Mouse (Mus musculus): Measurements from ENCODE around the gene T. TPM values are rescaled to one million over a fixed set of nuclear protein-coding genes. Genes with fewer than 3 reads are reported as not detected.

The T gene
- not detected in 2 replicates for polyA plus RNA-seq (2012; rRNA removed)

DNA sequence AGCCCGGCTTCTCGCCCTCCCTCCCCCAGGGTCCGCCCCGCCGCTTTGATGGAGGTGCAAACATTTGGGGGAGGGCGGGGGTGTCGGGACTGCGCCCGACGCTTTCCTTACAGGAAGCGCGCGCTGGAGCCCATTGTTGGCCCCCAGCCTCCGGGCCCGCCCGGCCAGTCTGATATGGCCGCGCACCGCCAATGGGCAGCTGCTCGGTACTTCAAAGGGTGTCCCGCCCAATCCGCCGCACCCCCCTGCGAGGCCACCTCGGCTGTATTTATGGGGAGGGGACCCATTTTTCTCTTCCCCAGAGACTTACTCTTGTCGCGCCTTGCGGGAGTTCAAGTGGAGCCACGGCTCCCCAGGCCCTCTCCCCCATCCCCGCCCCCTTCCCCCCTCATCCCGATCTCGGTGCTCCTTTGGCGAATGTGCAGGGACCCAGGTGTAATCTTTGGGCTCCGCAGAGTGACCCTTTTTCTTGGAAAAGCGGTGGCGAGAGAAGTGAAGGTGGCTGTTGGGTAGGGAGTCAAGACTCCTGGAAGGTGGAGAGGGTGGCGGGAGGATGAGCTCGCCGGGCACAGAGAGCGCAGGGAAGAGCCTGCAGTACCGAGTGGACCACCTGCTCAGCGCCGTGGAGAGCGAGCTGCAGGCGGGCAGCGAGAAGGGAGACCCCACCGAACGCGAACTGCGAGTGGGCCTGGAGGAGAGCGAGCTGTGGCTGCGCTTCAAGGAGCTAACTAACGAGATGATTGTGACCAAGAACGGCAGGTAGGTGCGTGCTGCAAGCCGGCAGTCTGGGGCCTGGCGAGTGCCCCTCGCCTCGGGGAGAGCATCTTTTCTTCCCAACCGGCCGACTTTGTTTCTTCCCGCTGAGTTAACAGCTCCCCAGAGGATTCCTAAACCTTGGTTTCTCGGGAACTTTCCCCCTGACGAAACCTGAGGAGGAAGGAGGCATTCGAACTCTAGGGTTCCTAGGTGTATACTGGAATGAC, at the start of gene T:
Gene T (plus strand): TSS at position 446 of the 983 bp plus-strand sequence.
- Histone ChIP-seq H3K36me3 (ENCODE audit: control insufficient read depth, insufficient read depth, low read length) (no peaks in the 10 kb centered on the region), H3K27ac (ENCODE audit: insufficient read depth, low read depth, low read length) (no peak within 1 kb of the TSS), H3K27me3 (replicated peaks; ENCODE audit: control insufficient read depth, insufficient read depth, low read length) (no peaks in the 10 kb centered on the region), H3K4me3 (ENCODE audit: insufficient read depth, low read depth, low read length) (no peak within 1 kb of the TSS), H3K4me1 (ENCODE audit: control insufficient read depth, insufficient read depth, low read length) (no peaks in the 10 kb centered on the region)
- no peak for TF ChIP-seq POLR2A (IDR thresholded peaks at IDR 0.05; ENCODE audit: low read depth, low read length)
- TF ChIP-seq CTCF (conservative IDR thresholded peaks at IDR 0.05; ENCODE audit: insufficient read depth, insufficient read length, low read depth, low read length): no peak
- 2% methylated on average over 65 of the region's 65 CpGs for WGBS
- no peak for DNase-seq

GRCm38 (mm10) chr17:8385441-8385840, 48.8 kb upstream of the T start:
- Histone ChIP-seq H3K27ac (ENCODE audit: insufficient read depth, low read depth, low read length) (no peak overlapping the region), H3K27me3 (replicated peaks; ENCODE audit: control insufficient read depth, insufficient read depth, low read length) (no peaks in the 10 kb centered on the region), H3K4me1 (ENCODE audit: control insufficient read depth, insufficient read depth, low read length) (no peaks in the 10 kb centered on the region), H3K36me3 (ENCODE audit: control insufficient read depth, insufficient read depth, low read length) (no peaks in the 10 kb centered on the region), H3K4me3 (ENCODE audit: insufficient read depth, low read depth, low read length) (no peak overlapping the region)
- no peak for DNase-seq
- TF ChIP-seq CTCF (conservative IDR thresholded peaks at IDR 0.05; ENCODE audit: insufficient read depth, insufficient read length, low read depth, low read length) (no peak), POLR2A (IDR thresholded peaks at IDR 0.05; ENCODE audit: low read depth, low read length) (no peak)
- 92% methylated on average over 2 of the region's 2 CpGs for WGBS

DNA sequence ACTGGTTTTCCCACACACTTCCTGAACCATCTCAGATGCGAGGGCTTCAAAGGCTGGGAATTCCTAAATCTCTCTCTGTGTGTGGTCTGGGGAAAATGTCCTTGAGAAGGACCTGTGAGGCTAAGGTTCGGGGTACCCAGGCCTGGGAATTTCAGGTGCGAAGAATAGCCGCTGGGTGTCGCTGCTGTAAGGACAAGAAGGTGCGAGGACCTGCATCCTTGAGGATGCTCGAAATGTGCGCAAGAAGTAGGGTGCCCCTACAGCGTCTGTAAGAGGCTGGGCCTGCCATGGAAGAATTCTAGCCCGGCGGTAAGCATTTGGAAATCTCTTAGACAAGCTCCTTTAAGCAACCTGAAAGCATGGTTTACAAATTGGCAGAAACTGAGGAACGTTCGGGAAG, 45.8 kb upstream of the T start:
- no peak overlapping the region for H3K27ac ChIP-seq (ENCODE audit: insufficient read depth, low read depth, low read length)
- H3K4me1 ChIP-seq (ENCODE audit: control insufficient read depth, insufficient read depth, low read length): no peaks in the 10 kb centered on the region
- H3K4me3 ChIP-seq (ENCODE audit: insufficient read depth, low read depth, low read length): no peak overlapping the region
- 3% methylated on average over 13 of the region's 13 CpGs for WGBS
- DNase-seq: peak; percentile 33
- no peaks in the 10 kb centered on the region for H3K36me3 ChIP-seq (ENCODE audit: control insufficient read depth, insufficient read depth, low read length)
- no peak for TF ChIP-seq POLR2A (IDR thresholded peaks at IDR 0.05; ENCODE audit: low read depth, low read length)
- peak; percentile 56 for TF ChIP-seq CTCF (conservative IDR thresholded peaks at IDR 0.05; ENCODE audit: insufficient read depth, insufficient read length, low read depth, low read length)
- H3K27me3 ChIP-seq (replicated peaks; ENCODE audit: control insufficient read depth, insufficient read depth, low read length): no peaks in the 10 kb centered on the region; the same call in 1 of the 2 replicates

DNA sequence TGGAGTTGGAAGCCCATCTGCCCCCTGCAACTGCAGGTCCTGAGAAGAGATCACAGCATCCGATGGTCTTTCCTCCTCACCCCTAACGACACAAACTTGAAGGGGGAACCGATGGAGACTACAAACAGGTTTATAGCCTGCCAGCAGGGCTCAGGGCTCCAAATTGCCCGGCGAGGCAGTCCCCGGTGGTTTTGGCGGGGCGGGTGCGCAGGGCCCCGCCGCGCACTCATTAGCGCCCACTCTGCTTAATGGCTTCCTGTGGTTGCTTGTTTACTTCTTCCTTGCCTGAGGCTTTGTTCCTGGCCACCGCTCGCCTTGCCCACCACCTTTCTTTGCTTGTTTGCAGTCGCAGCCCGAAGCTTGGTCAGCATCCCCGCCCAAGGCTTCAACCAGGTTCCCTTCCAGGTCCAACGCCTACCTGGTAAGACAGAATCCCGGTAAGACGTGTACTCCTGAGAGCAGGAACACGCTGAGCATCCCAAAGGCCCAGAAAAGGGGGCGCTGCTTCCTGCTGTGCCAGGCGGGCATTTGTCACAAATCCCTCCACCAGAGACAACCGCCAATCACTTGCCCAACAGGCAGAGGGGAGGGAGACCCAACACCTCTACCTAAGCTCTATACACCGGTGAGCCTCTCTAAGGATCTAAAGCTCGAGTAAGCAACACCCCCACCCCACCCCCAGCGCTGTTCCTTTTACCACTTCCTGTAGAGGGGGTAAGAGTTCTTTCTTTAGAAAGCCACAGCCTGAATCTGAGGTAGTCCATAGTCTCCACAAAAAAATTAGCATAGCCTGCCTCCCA, 45.0 kb upstream of the T start:
- Histone ChIP-seq H3K4me3 (ENCODE audit: insufficient read depth, low read depth, low read length) (no peak overlapping the region), H3K27me3 (replicated peaks; ENCODE audit: control insufficient read depth, insufficient read depth, low read length) (no peaks in the 10 kb centered on the region; the same call in 1 of the 2 replicates), H3K27ac (ENCODE audit: insufficient read depth, low read depth, low read length) (no peak overlapping the region), H3K4me1 (ENCODE audit: control insufficient read depth, insufficient read depth, low read length) (no peaks in the 10 kb centered on the region), H3K36me3 (ENCODE audit: control insufficient read depth, insufficient read depth, low read length) (no peaks in the 10 kb centered on the region)
- WGBS: 4% methylated on average over 28 of the region's 28 CpGs
- no peak for TF ChIP-seq CTCF (conservative IDR thresholded peaks at IDR 0.05; ENCODE audit: insufficient read depth, insufficient read length, low read depth, low read length)
- no peak for TF ChIP-seq POLR2A (IDR thresholded peaks at IDR 0.05; ENCODE audit: low read depth, low read length)
- DNase-seq: no peak

- DNase-seq: no peak
- no peak overlapping the region for H3K4me3 ChIP-seq (ENCODE audit: insufficient read depth, low read depth, low read length)
- TF ChIP-seq CTCF (conservative IDR thresholded peaks at IDR 0.05; ENCODE audit: insufficient read depth, insufficient read length, low read depth, low read length): no peak
- TF ChIP-seq POLR2A (IDR thresholded peaks at IDR 0.05; ENCODE audit: low read depth, low read length): no peak
- no peak overlapping the region for H3K27ac ChIP-seq (ENCODE audit: insufficient read depth, low read depth, low read length)
- H3K27me3 ChIP-seq (replicated peaks; ENCODE audit: control insufficient read depth, insufficient read depth, low read length): no peaks in the 10 kb centered on the region; the same call in 1 of the 2 replicates
- H3K4me1 ChIP-seq (ENCODE audit: control insufficient read depth, insufficient read depth, low read length): no peaks in the 10 kb centered on the region
- WGBS: 10% methylated on average over 10 of the region's 10 CpGs
- no peaks in the 10 kb centered on the region for H3K36me3 ChIP-seq (ENCODE audit: control insufficient read depth, insufficient read depth, low read length)
These were observed 44.5 kb upstream of the T start for GRCm38 (mm10) chr17:8389790-8390095.

- H3K4me3 ChIP-seq (ENCODE audit: insufficient read depth, low read depth, low read length): no peak overlapping the region
- H3K27ac ChIP-seq (ENCODE audit: insufficient read depth, low read depth, low read length): no peak overlapping the region
- no peak for TF ChIP-seq POLR2A (IDR thresholded peaks at IDR 0.05; ENCODE audit: low read depth, low read length)
- TF ChIP-seq CTCF (conservative IDR thresholded peaks at IDR 0.05; ENCODE audit: insufficient read depth, insufficient read length, low read depth, low read length): no peak
- H3K27me3 ChIP-seq (replicated peaks; ENCODE audit: control insufficient read depth, insufficient read depth, low read length): no peaks in the 10 kb centered on the region; the same call in 1 of the 2 replicates
- H3K36me3 ChIP-seq (ENCODE audit: control insufficient read depth, insufficient read depth, low read length): no peaks in the 10 kb centered on the region
- WGBS: 79% methylated on average over 4 of the region's 4 CpGs
- H3K4me1 ChIP-seq (ENCODE audit: control insufficient read depth, insufficient read depth, low read length): no peaks in the 10 kb centered on the region
- no peak for DNase-seq
These were observed 43.7 kb upstream of the T start for GRCm38 (mm10) chr17:8390487-8390886.

DNA sequence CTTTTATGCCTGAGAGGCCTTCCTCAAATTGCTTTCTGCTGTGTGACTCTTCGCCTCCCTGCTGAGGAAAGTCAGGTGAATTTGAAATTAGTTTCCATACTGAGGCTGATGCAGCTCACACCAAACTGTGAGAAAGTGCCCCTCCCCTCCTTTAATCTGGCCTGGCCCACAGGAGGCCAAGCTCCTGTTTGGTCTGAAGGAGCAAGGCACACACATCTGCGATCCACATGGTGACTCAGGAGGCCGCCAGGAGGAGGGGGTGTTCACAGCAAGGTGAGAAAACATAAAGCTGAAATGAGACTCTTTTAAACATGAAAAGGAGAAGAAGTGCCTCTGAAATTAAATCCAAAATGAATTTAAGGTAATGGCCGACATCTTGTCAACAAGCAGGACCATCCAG, 37.9 kb upstream of the T start:
- no peaks in the 10 kb centered on the region for H3K27me3 ChIP-seq (replicated peaks; ENCODE audit: control insufficient read depth, insufficient read depth, low read length)
- H3K27ac ChIP-seq (ENCODE audit: insufficient read depth, low read depth, low read length): no peak overlapping the region
- no peak for DNase-seq
- no peaks in the 10 kb centered on the region for H3K4me1 ChIP-seq (ENCODE audit: control insufficient read depth, insufficient read depth, low read length)
- TF ChIP-seq CTCF (conservative IDR thresholded peaks at IDR 0.05; ENCODE audit: insufficient read depth, insufficient read length, low read depth, low read length) (no peak), POLR2A (IDR thresholded peaks at IDR 0.05; ENCODE audit: low read depth, low read length) (no peak)
- 80% methylated on average over 4 of the region's 4 CpGs for WGBS
- no peak overlapping the region for H3K4me3 ChIP-seq (ENCODE audit: insufficient read depth, low read depth, low read length)
- H3K36me3 ChIP-seq (ENCODE audit: control insufficient read depth, insufficient read depth, low read length): no peaks in the 10 kb centered on the region
